Mouse (Mus musculus) brain, adult 2 months (tissue): ENCODE measurements around the gene Rad51b.

Experiments used
- DNase-seq: peaks from one replicate; pipeline ENCODE4 v3.0.0; 2011; ENCODE audit warnings: low read depth, low spot score

Gene Rad51b

DNA sequence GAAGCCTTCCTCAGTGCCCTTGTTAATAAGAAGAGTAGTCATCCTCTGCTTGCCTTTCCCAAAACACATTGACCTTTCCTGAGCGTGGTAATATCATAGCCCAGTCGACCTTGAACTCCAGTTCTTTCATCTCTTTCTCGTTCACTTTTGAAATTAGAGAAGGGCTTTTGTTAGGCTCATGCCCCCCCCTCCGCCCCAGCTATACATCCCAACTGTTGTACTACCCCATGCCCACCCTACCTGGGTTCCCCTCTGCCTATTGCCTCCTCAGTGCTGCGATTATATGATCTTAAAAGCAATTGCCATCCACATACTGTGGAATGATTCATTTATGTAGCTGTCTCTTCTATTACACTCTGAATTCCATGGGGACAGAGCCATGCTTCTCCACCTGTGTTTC, 193.5 kb downstream of the Rad51b start:
- no peak for DNase-seq

DNA sequence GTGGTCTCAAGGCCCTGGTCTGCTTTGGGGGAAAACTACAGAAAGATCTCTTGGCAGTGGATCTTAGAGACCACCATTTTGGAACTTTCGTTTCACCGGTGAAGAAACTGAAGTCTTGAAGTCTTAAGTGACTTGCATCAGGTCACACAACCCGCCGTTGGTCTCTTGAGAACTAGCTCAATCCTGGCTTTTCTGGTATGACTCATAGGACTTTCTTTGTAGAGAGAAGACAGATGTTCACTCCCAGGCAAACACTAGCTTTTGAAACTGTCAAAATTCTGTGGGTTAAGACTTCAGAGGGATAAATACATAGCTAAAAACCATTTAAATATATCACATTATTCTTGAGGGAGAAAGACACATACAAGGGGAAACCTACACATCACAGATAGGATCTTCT, 195.1 kb downstream of the Rad51b start:
- DNase-seq, result peak; percentile 56

DNA sequence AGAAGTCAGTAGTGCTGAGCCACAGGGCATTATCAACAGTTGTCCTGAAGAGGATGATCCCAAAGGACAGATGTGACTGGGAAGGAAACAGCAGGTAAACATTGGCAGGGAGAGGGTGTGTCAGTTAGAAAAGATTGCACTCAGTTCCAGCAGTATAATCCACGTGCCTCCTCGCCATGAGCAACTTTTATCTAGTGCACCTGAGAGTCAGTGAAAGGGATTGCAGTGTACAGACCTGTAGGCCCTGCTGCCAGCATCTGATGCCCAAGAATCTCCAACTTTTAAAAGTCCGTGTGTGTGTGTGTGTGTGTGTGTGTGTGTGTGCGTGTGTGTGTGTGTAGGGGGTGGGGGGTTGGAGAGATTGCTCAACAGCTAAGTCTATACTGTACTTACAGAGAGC, 195.5 kb downstream of the Rad51b start:
- no peak for DNase-seq

DNA sequence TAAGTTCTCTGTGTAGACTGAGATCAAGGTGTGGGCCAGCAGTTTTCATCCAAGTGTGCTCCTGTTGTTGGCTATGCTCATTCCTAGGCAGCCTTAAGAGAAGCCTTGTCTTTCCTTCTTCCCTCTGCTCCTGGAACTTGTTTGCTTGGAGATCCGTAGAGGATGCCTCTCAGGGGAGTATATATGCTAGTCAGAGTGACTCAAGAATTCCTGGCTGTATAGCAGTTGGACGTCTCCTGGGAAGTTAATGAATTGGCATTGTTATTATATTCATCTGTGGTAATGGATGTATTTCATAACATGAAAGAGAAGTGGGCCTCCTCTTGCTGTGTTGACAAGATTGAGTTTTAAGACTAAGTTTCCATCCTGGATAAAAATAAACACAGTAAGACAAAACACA, 196.4 kb downstream of the Rad51b start:
- DNase-seq, result no peak

DNA sequence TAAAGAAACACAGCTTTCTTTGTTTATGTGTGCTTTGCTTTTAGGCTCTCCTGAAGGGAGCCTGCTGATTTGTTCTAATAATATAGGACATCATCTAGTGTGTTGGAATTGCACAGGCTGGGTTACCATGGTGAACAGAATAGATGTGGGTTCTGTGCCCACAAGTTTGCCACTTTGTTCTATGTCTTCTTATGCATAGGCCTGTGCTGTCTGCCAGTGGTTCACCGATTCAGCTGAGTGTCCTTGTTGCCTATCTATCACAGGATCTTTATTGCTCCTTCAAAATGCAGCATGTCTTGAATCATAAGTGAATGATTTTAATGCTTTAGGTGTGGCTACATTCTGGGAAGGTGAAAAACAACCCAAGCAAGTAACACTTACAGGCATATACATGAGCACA, 201.2 kb downstream of the Rad51b start:
- DNase-seq, result peak; percentile 55

DNA sequence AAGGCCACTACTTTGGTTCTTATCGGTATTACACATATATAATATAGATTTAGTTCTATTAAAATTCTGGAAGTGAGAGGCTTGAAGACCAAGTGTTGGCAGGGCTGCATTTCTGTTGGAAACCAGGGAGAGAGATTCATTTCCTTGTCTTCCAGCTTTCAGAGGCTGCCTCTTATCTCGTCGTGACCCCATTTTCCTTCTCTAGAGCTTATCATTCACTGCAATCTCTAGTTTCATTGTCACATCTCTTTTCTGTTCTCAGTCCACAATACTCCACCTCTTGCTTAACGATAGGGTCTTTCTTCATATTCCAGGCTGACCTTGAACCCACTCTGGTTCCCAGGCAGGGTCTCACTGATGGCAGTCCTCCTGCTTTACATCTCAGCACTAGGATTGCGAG, 202.7 kb downstream of the Rad51b start:
- DNase-seq, result no peak

DNA sequence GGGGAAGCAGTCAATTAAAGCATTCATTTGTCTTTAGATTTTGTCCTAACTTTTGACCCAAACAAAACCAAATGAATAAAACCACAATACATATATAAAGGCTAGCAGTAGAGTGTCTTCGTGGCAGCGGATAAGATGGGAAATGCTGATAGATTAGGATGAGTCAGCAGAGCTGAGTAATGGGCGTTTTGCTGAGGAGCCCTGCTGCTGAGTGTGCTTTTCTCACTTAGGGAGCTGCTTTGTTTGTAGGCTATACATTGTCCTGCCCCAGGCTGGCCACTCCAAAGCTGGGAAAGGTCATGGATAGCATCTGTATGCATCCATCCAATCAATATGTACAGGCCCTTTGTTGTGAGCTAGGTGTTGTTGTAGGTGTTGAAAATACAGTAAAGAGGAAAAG, 204.8 kb downstream of the Rad51b start:
- no peak for DNase-seq

DNA sequence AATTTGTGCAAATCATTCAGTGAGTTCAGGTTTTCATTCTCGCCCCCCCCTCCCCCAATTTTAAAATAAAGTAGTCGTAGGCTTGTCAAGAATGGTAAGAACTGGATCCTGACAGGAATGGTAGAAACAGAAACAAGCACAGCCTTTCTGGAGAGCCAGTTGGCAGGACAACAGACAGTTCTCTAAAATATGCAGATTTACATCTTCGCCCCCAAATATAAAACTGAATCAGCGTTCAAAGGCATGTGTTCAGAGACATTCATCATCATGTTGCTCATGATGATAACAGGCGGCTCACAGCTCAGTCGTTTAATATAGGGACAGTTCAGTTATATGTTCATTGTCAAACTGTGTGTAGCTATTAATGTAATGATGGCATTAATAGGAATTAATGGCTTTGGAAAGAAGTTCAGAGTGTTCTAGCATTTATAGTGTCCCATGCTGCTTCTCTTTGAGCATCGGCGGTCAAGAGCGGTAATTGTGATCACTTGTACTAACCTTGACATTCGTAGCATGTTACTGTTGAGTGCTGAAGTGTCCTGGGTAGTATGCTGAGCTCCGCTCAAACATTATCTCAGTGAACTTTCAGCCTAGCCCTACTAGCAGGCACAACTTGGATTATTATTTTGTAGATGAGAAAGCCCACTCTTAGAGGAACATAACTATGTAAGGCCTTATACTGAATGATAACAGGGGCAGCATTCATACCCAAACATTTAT, 205.9 kb downstream of the Rad51b start:
- DNase-seq, result peak; percentile 70

DNA sequence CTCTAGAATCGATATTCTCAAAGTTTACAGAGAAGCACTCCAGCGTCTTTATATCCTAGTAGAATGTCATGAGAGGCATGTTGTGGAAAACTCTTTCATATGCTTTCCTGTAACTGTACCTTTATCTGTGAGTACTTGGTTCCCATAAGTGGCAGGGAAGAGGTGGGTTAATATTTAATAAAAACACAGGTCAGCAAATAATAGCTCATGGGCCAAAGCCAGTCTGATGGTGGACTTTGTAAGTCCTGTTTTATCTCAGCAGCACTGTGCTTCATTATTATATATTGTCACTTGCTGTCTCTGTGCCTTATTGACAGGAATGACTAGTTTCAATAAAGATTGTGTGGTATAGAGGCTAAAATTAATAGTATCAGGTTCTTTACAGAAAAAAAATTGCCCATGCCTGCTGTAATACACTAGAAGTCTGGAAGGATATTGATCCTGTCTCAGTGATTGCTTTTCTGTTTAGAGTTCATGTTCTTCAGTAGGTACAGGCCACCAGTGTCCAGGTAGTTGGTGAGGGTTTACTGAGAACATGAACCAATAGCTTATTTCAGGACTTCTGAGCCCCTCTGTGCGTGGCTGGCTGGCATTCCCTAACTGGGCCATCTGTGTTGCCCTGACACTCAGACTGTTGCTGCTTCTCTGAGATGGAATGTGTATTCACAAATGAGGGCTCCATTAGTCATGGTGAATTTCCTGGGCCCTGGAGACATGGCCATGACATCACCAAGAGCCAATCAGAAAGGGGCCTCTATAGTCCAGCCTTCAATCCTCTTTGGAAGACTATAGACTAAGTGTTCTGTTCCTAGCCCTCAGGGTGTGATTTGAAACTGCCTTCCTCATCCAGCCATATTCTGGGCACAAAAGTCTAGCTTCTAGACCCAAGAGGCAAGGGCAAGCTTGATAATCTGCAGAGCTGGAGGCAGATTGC, 206.8 kb downstream of the Rad51b start:
- DNase-seq, result peak; percentile 26

DNA sequence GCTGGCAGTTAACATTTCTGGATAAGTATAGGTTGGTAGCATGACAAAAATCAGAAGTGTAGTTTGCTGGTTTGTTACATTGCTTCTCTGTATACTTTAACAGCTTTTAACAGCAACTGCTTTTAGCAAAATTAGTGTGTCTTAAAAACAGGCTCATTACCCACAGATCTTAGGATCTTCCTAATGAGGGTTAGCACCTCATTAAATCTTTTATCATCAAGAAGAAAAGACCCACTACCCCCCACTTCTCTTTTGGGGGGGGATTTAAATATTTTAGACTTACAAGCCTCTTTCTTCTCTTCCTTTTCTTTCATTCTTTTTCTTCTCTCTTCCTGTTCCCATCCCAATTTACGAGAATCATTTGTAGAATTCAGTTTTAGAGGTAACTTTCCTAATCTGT, 207.6 kb downstream of the Rad51b start:
- DNase-seq, result no peak

DNA sequence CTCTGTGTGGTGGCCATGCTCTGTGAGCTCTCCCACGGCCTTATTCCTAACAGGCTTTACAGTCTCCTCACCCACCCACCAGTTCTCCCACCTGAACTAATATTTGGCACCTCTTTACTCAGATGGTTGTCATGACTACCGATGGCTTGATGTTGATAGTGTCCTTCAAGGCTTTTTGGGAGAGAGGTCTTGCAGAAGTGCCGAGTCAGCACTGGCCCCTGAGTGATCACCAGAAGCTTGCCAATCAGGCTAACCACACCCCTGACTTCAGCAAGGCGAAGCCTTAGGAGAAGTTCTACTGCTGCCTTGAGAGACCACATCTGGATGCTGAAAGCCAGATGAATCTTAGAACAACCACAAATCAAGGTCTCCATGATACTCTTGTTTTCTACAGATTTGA, 209.3 kb downstream of the Rad51b start:
- DNase-seq, result no peak

DNA sequence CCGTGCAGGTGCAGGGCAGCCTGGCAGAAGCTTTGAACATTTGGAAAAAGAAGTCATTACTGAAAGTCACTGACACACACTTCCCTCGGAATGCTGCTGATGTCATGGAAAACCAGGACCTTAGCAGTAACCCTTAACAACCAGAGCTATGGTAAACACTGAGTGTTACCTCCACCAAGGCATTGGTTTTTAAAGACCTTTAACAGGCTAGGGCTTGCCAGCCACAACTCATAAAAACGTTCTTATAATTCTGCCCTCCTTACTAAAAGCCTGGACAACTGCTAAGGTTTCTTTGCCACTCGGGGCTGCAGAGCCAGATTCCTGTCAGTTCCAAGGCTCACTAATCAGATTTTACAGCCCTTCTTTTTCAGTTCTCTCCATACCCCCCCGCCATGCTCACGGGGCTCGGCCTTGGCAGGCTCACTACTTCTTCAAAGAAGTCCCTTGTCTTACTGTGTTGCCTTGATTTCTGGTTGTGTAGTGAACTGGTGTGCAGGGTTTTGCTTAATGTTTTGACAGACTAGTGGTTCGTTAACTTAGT, 210.1 kb downstream of the Rad51b start:
- peak; percentile 33 for DNase-seq

DNA sequence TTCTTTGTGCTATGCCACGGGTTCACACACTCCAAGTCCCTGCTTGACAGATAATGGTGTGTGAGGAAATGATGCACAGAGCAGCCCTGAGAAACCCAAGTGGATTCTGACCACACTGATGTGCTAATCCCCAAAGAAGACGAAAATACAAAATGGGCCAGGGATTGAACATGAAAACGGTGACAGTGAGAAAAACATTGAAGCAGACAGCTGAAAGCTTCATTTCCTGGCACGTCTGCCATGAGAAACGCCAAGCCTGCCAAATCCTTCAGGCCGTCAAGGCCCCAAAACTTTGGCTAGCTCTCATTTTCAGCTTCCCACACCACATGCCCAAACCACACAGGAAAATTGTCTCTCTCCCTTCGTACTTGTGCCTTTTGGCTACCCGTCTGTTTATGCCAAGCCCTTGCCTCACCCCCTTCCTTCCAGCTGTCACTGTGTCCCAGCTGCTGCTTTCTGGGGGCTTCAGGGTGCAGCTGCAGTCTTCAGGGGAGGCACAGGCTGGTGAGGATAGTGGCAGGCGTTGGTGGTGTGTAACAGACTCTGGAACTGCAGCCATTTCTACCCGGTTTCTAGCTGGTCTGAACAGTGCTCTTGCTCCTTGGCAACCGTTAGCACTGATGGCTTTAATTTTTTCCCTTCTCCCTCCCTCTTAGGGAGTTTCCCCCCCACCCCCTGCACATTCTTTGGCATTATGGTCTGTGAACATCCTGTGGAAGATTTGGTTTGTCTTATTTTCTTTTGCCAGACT, 214.5 kb downstream of the Rad51b start:
- DNase-seq, result peak; percentile 85

DNA sequence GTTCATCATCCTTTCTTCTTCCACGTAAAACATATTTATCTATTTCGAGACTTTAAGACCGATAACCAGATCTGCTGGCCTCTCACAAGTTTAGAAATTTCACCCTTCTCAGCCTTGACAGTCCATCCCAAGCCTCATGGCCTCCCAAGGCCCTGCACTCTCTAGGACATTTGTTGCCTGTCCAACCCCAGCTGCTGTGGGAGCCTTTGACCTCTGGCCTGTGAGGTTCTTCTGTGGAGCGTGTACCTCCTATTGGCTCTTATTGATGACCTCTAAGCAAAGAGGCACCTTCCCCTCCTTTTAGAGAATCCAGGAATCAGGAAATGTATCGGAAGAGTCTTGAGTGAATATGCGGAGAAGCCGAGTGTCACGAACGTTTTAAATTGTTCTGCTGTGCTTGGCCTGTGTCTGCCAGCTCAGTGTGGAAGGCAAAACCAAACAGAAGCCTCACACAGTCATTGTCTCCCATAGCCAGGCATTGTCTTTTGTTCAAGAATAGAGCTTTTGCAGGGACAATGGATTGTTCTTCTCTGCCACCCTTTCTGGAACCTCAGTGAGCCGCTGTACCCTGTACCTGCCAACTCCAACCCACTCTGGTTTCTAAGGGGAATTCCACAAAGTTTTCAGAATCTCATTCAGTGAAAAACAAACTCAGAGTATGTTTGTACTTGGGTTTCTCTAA, 215.3 kb downstream of the Rad51b start:
- peak; percentile 90 for DNase-seq

DNA sequence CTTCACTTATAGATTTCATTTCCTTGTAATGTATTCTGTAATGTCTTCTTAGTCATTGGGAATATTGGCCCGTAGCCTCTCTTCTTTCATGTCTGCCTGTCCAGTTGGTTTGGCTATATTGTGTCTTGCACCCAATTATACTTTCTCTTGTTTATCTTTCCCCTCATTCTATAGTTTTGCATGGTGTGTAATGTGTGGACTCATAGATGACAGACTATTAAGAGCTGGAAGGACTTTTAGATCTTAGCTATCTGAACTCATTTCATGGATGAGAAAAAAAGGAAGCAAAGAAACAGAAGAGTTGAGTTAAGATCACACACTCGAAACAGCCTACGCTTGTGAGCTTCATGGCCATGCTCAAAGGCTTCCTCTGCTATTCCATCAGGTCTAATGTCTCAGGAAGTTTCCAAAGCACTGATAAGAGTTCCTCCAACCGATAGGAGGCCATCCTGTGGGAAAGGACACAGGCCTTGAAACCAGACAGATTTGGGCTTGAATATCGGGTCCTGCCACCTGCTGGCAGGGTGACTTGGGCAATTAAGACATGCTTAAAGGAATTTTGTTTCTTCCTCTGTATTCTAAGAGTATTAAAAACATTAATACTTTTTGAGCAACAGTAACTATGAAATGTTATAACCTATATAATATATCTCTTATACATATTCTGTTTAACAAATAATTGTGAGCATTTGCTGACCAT, 216.1 kb downstream of the Rad51b start:
- peak; percentile 15 for DNase-seq

DNA sequence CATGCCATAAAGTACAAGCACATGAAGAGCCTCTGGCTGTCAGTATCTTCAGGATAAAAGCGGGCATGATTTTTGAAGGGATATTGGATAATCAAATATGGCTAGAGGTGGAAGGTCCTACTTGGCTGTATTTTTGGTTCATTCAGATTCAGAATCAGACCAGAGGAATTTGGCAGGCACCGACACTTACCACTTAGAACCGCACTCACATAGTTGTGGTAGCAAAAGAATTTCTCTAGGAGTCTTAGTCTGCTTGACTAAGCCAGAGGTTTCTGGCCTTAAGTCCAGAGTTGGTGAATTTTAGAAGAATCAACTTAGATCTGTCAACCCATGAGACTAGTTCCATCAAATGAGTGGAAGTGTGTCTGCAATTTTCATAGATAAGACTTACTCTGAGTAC, 217.6 kb downstream of the Rad51b start:
- no peak for DNase-seq

DNA sequence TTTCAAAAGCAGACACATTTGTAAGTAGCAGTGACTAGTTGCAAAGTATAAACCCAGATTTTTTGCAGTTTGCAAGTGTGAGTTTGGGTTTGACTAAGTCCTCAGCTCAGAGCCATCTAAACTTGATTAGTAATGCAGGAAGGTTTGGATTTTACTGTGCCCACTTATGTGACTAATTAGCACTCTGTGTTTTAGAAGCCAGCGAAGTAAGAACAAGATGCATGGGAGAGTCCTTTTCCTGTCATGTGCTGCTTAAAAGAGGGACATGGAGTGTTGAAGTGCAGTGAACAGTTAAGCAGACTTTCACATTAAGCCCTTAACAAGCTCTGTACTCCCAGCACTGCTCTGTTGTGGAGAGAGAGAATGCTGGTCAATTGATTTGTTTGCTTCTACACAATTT, 225.3 kb downstream of the Rad51b start:
- DNase-seq, result peak; percentile 17

DNA sequence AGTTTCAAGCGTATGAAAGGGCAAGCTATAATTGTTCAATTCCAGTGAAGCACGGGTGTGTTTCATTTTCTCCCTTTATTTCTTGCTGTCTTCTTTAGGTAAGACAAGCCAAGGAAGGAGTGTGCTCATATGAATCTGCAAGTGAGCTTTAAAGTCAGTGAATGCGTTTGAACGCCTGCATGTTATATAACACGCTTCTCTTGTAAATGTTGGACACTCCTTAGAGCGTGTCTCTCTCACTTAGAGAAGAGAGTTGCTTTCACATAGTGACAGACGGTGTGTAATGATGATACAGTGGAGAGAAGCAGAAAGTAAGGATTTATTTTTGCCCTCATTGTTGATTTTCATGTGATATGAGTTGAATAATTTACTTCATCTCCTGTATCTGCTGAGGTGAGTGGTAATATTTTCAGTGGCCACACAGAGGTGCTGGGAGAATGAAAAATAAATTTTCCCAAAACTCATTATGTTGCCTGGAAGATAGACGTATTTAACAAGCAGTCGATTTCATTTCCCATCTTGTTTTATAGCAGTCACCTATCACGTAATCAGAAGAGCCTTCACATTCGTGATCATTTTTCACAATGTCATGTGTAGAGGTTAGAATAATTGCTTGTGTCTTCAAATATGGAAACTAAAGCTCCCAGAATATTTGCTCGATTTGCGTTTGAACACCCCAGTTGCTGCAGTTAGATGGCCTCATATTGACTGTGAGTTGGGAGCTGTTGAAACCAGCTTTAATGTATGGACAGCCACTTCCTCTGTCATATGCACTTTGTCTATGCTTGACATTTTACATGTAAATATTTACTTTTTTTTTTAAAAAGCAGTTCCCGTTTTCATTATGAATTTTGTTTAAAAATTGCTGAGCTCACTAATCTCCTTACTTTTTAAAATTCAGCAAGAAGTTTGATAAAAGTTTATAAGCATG, 228.1 kb downstream of the Rad51b start:
- DNase-seq, result peak; percentile 20

DNA sequence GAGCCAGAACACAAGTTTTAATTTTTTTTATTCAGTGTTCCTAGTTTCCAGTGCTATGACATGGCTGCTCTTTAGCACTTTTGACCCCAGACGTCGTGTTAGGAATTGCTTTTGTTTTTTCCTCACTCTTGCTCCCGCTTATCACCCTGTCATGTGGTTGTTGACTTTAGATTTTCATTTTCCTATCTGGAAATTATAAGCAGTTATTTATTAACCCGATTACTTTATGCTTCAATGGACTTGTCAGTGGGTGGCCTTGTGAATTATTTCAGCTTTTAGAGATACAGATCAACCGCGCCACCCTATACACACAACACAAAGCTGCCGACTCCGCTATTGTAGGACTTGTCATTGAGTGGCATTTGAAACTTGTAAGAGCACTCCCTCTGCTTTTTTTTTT, 228.8 kb downstream of the Rad51b start:
- DNase-seq, result no peak

DNA sequence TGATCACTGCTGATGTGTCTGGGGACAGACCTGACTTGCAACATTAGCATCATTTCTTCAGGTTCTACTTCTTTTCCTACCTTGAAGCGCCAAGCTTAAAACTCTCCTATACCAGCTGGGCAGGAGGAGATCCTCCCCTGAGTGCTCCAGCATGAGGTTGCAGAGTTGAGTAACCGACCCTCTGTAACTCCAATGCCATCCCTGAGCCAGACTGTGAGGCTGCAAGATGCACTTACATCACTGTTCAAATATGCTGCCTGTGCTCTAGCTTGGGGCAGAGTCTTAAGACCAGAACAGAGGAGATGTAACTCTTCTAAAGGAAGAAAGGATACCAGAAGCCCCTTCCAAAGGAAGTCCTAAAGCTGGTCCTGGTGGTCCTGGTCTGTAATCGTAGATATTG, 230.1 kb downstream of the Rad51b start:
- no peak for DNase-seq
